ENCODE assay signal across 33 mouse cellular contexts in the genomic region with DNA sequence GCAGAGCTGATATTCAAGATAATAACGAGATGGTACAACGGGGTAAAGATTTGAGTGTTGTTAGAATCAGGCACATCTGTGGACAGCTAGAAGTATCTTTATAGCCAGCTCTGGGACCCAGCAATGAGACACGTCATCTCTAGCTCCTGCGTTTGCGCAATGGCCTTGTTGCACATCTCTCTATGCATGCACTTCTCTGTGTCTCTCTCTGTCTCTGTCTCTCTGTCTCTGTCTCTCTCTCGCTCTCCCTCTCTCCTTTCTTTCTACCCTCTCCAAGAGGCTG. TPM values are rescaled to one million over a fixed set of nuclear protein-coding genes. Genes with fewer than 3 reads are reported as not detected.
A peak's percentile ranks its signal among the peaks of the same experiment; 100 is the strongest.
DNase-seq lines count a peak whose midpoint lies in the region; ATAC-seq and TF ChIP-seq lines count a peak whose summit lies in the region.
"Had no signal": no experiment of that assay in that cellular context is flagged by ENCODE, and none has a peak within 500 bp of the region (broad histone marks: within the 10 kb centered on the region; RNA-seq: fewer than 3 reads in every experiment).

No protein-coding gene starts in this region.

- 90% methylated on average over 6 of the region's 6 CpGs for WGBS in midbrain, embryonic 11.5 days
- WGBS in midbrain, embryonic 10.5 days: 93% methylated on average over 6 of the region's 6 CpGs
- 82% methylated on average over 6 of the region's 6 CpGs for WGBS in bone marrow, adult 2 months
- WGBS in hindbrain, embryonic 10.5 days: 95% methylated on average over 6 of the region's 6 CpGs

- H3K9ac ChIP-seq in midbrain, embryonic 11.5 days (ENCODE audit: low read length): no peak overlapping the region
- H3K9ac ChIP-seq: embryonic facial prominence, embryonic 15.5 days; forebrain, embryonic 13.5 days; heart, embryonic 15.5 days; hindbrain, embryonic 13.5 days; liver, embryonic 13.5 days; neural tube, embryonic 12.5 days had no signal

- H3K36me3 ChIP-seq in midbrain, embryonic 11.5 days (ENCODE audit: control insufficient read depth, insufficient read depth, low read length): no peaks in the 10 kb centered on the region
- H3K36me3 ChIP-seq in midbrain, embryonic 10.5 days: no peaks in the 10 kb centered on the region
- no peaks in the 10 kb centered on the region for H3K36me3 ChIP-seq in hindbrain, embryonic 10.5 days
- H3K36me3 ChIP-seq: embryonic facial prominence, embryonic 10.5 days; embryonic facial prominence, embryonic 15.5 days; G1E; heart, embryonic 15.5 days; hindbrain, embryonic 13.5 days; liver, embryonic 13.5 days; neural tube, embryonic 12.5 days had no signal

- no peaks in the 10 kb centered on the region for H3K4me1 ChIP-seq in midbrain, embryonic 11.5 days (ENCODE audit: control insufficient read depth, insufficient read depth, low read length)
- H3K4me1 ChIP-seq in midbrain, embryonic 10.5 days: peaks cover 8% of the 10 kb centered on the region
- H3K4me1 ChIP-seq in bone marrow, adult 2 months (ENCODE audit: control insufficient read depth, insufficient read depth, low read length): peaks cover 2% of the 10 kb centered on the region; the same call in 1 of the 2 replicates
- peaks cover 16% of the 10 kb centered on the region for H3K4me1 ChIP-seq in hindbrain, embryonic 10.5 days (replicated peaks)
- H3K4me1 ChIP-seq: embryonic facial prominence, embryonic 15.5 days; forebrain, embryonic 13.5 days; heart, embryonic 15.5 days; hindbrain, embryonic 13.5 days; liver, embryonic 13.5 days; neural tube, embryonic 12.5 days had no signal

- H3K4me2 ChIP-seq in midbrain, embryonic 11.5 days: no peak overlapping the region
- H3K4me2 ChIP-seq: embryonic facial prominence, embryonic 15.5 days; forebrain, embryonic 13.5 days; heart, embryonic 15.5 days; hindbrain, embryonic 13.5 days; liver, embryonic 13.5 days; neural tube, embryonic 12.5 days had no signal

- H3K9me3 ChIP-seq in midbrain, embryonic 11.5 days (ENCODE audit: control insufficient read depth, low read length): no peaks in the 10 kb centered on the region
- H3K9me3 ChIP-seq in midbrain, embryonic 10.5 days (replicated peaks): no peaks in the 10 kb centered on the region; the same call in 1 of the 2 replicates
- H3K9me3 ChIP-seq in hindbrain, embryonic 10.5 days: 0 out of 2 replicates have a peak, but pooled peaks cover 4% of the 10 kb centered on the region
- H3K9me3 ChIP-seq: embryonic facial prominence, embryonic 10.5 days; embryonic facial prominence, embryonic 15.5 days; forebrain, embryonic 13.5 days; G1E; heart, embryonic 15.5 days; hindbrain, embryonic 13.5 days; liver, embryonic 13.5 days; neural tube, embryonic 12.5 days had no signal

- DNase-seq in midbrain, embryonic 11.5 days (ENCODE audit: low spot score, missing footprints): peak; percentile 39
- DNase-seq in midbrain, embryonic 10.5 days (ENCODE audit: low spot score): no peak
- DNase-seq in CD4-positive helper T cell, adult 2 months (ENCODE audit: low read depth, low spot score): peak; percentile 32
- peak; percentile 7 for DNase-seq in yolk sac, embryonic 10.5 days (ENCODE audit: low spot score)
- DNase-seq in hindbrain, embryonic 10.5 days (ENCODE audit: low spot score): no peak
- DNase-seq: adrenal gland, postnatal 25 days; cerebellum, adult 18-20 months; cerebellum, postnatal 10 days; gastrocnemius, postnatal 14 days; heart, postnatal 36 days; kidney, adult 2 months; layer of hippocampus, postnatal 36 days; left cerebral cortex, postnatal 4 days; liver, embryonic 13.5 days; lung, adult 2 months; lung, postnatal 10 days; right cerebral cortex, postnatal 4 days; thymus, postnatal 25 days had no signal

- H3K27ac ChIP-seq in midbrain, embryonic 11.5 days (ENCODE audit: low read depth, low read length): no peak overlapping the region
- H3K27ac ChIP-seq in midbrain, embryonic 10.5 days (replicated peaks): no peak overlapping the region
- peak overlapping the region; percentile 97 for H3K27ac ChIP-seq in bone marrow, adult 2 months (ENCODE audit: control insufficient read depth, insufficient read depth, low read depth, low read length, poor library complexity)
- H3K27ac ChIP-seq in hindbrain, embryonic 10.5 days: no peak overlapping the region
- H3K27ac ChIP-seq: embryonic facial prominence, embryonic 10.5 days; embryonic facial prominence, embryonic 15.5 days; forebrain, embryonic 13.5 days; heart, embryonic 15.5 days; hindbrain, embryonic 13.5 days; kidney, postnatal 0 days; liver, embryonic 13.5 days; neural tube, embryonic 12.5 days had no signal

- TF ChIP-seq CTCF in bone marrow, adult 2 months (IDR thresholded peaks at IDR 0.05; ENCODE audit: control insufficient read depth, insufficient read depth, low read length): no peak

- H3K4me3 ChIP-seq in midbrain, embryonic 11.5 days (ENCODE audit: low read depth, low read length): no peak overlapping the region
- no peak overlapping the region for H3K4me3 ChIP-seq in midbrain, embryonic 10.5 days
- H3K4me3 ChIP-seq in bone marrow, adult 2 months (replicated peaks; ENCODE audit: control insufficient read depth, low read depth, low read length): no peak overlapping the region
- H3K4me3 ChIP-seq in hindbrain, embryonic 10.5 days: no peak overlapping the region
- H3K4me3 ChIP-seq: embryonic facial prominence, embryonic 10.5 days; embryonic facial prominence, embryonic 15.5 days; forebrain, embryonic 13.5 days; heart, embryonic 15.5 days; hindbrain, embryonic 13.5 days; liver, embryonic 13.5 days; neural tube, embryonic 12.5 days had no signal

- no peaks in the 10 kb centered on the region for H3K27me3 ChIP-seq in midbrain, embryonic 11.5 days (ENCODE audit: control insufficient read depth, insufficient read depth, low read length)
- no peaks in the 10 kb centered on the region for H3K27me3 ChIP-seq in midbrain, embryonic 10.5 days (ENCODE audit: low read depth, poor library complexity, severe bottlenecking)
- no peaks in the 10 kb centered on the region for H3K27me3 ChIP-seq in hindbrain, embryonic 10.5 days (ENCODE audit: insufficient read depth, poor library complexity, severe bottlenecking)
- H3K27me3 ChIP-seq: embryonic facial prominence, embryonic 15.5 days; forebrain, embryonic 13.5 days; heart, embryonic 15.5 days; hindbrain, embryonic 13.5 days; liver, embryonic 13.5 days; neural tube, embryonic 12.5 days; Patski had no signal

- no peak for TF ChIP-seq POLR2A in bone marrow, adult 2 months (IDR thresholded peaks at IDR 0.05; ENCODE audit: borderline replicate concordance, control insufficient read depth, low read depth, low read length)

- no peak for ATAC-seq in midbrain, embryonic 11.5 days (ENCODE audit: low FRiP score)
- no peak for ATAC-seq in erythroid progenitor cell, adult 5-6 weeks (replicated peaks; ENCODE audit: low FRiP score, poor library complexity, severe bottlenecking)
- ATAC-seq: forebrain, embryonic 13.5 days; inflammation-experienced regulatory T-cells, adult 6 months; midbrain, embryonic 16.5 days; Patski had no signal

RNA-seq across cellular contexts. Expression of a gene that starts 56.1 kb away (rescaled TPM):
- 0.97 and 1.2 TPM in 2 replicates for polyA plus RNA-seq in midbrain, embryonic 11.5 days (2014; fragmentation: Nextera tagmentation; extraction: Ambion mirVana)
- 2.0 and 2.5 TPM in 2 replicates for polyA plus RNA-seq in midbrain, embryonic 10.5 days (2016; fragmentation: Nextera tagmentation; extraction: Ambion mirVana)
- 11.9 and 16.5 TPM in 2 replicates for polyA plus RNA-seq in bone marrow, adult 2 months (2011; ENCODE audit: insufficient read depth, insufficient read length, low replicate concordance, missing spikeins)
- 6.7 and 8.6 TPM in 2 replicates for total RNA-seq in erythroid progenitor cell, adult 5-6 weeks (2015; ENCODE audit: low replicate concordance)
- total RNA-seq in erythroid progenitor cell, adult 5-6 weeks (2017; ENCODE audit: low replicate concordance): 2.6 and 3.9 TPM in 2 replicates
- polyA plus RNA-seq in hindbrain, embryonic 10.5 days (2016; fragmentation: Nextera tagmentation; extraction: Ambion mirVana): 1.8 and 2.2 TPM in 2 replicates
- total RNA-seq: common myeloid progenitor, adult 5-6 weeks; granulocyte monocyte progenitor cell, adult 5-6 weeks had no signal
- polyA plus RNA-seq: G1E had no signal

RNA-seq across cellular contexts. Expression of a gene that starts 56.9 kb away (rescaled TPM):
- polyA plus RNA-seq in midbrain, embryonic 11.5 days (2014; fragmentation: Nextera tagmentation; extraction: Ambion mirVana): 11.2 and 12.2 TPM in 2 replicates
- 7.9 and 16.0 TPM in 2 replicates for polyA plus RNA-seq in midbrain, embryonic 10.5 days (2016; fragmentation: Nextera tagmentation; extraction: Ambion mirVana)
- polyA plus RNA-seq in bone marrow, adult 2 months (2011; ENCODE audit: insufficient read depth, insufficient read length, low replicate concordance, missing spikeins): 0.95 and 1.2 TPM in 2 replicates
- not detected in 2 replicates for total RNA-seq in erythroid progenitor cell, adult 5-6 weeks (2015; ENCODE audit: low replicate concordance)
- total RNA-seq in erythroid progenitor cell, adult 5-6 weeks (2017; ENCODE audit: low replicate concordance): not detected in 2 replicates
- polyA plus RNA-seq in hindbrain, embryonic 10.5 days (2016; fragmentation: Nextera tagmentation; extraction: Ambion mirVana): 17.7 and 20.4 TPM in 2 replicates
- total RNA-seq: G1E; granulocyte monocyte progenitor cell, adult 5-6 weeks had no signal
- polyA plus RNA-seq: G1E had no signal

Comparison
In these comparisons a context has a peak if more than half of its experiments do, and no peak if none do; other contexts are left out.
1. DNase-seq: peak in midbrain, embryonic 11.5 days (single experiment), CD4-positive helper T cell, adult 2 months (single experiment) and yolk sac, embryonic 10.5 days (single experiment); none in midbrain, embryonic 10.5 days (single experiment) and hindbrain, embryonic 10.5 days (single experiment).